Mouse (Mus musculus) testis, adult 10 weeks (tissue): ENCODE measurements around the gene Agap1. TPM values are rescaled to one million over a fixed set of nuclear protein-coding genes. Genes with fewer than 3 reads are reported as not detected.

Source experiments
- polyA plus RNA-seq: library from polyadenylated mRNA; stranded (reverse); fragments of 350-450 nt; fragmentation: Illumina TruSeq; extraction: RNeasy Lipid Tissue Mini Kit (QIAGEN cat#74804); gene quantifications from one replicate; pipeline ENCODE4 v1.2.3, GENCODE M21; 2014; ENCODE audit warnings: low read depth, low replicate concordance

Gene Agap1
- polyA plus RNA-seq, result 2.4 TPM

GRCm38 (mm10) chr1:89454196-89455123 lies at the start of gene Agap1:
Gene Agap1 (plus strand): TSS chr1:89454806.

GRCm38 (mm10) chr1:89931120-89931519 lies 476.5 kb downstream of the Agap1 start, which contains the start of gene Gbx2:
Gene Gbx2 (minus strand): TSS chr1:89931179.

